Mouse (Mus musculus) thymus, postnatal 4 days (tissue): ENCODE measurements around the gene Pskh1.

ENCODE experiments used
- DNase-seq: peaks from one replicate; pipeline ENCODE4 v3.0.0; 2021

Gene Pskh1

GRCm38 (mm10) chr8:105900180-105900940, at the start of gene Pskh1:
Pskh1 (plus strand) TSS chr8:105900441.
- peak; percentile 95 for DNase-seq

- no peak for DNase-seq
These were observed 49.6 kb upstream of the Pskh1 start for GRCm38 (mm10) chr8:105850611-105851010.

- DNase-seq: peak; percentile 93
These were observed 48.5 kb upstream of the Pskh1 start for GRCm38 (mm10) chr8:105851651-105852143.

- no peak for DNase-seq
These were observed 48.0 kb upstream of the Pskh1 start for GRCm38 (mm10) chr8:105852146-105852729.

GRCm38 (mm10) chr8:105853178-105853577, 47.1 kb upstream of the Pskh1 start, which contains the start of gene Cenpt:
Cenpt (minus strand) TSS chr8:105853278.
- DNase-seq: no peak

- DNase-seq: no peak
These were observed 45.9 kb upstream of the Pskh1 start for GRCm38 (mm10) chr8:105854303-105854702.

GRCm38 (mm10) chr8:105854715-105855216, 45.5 kb upstream of the Pskh1 start, which contains the start of gene Thap11:
Thap11 (plus strand) TSS chr8:105855132.
- peak; percentile 95 for DNase-seq

- peak; percentile 68 for DNase-seq
These were observed 44.7 kb upstream of the Pskh1 start for GRCm38 (mm10) chr8:105855248-105856167.

- DNase-seq: no peak
These were observed 43.9 kb upstream of the Pskh1 start for GRCm38 (mm10) chr8:105856168-105856835.

GRCm38 (mm10) chr8:105858495-105858894, 41.7 kb upstream of the Pskh1 start:
- DNase-seq: no peak

- no peak for DNase-seq
These were observed 40.9 kb upstream of the Pskh1 start for GRCm38 (mm10) chr8:105859314-105859713.

- peak; percentile 87 for DNase-seq
These were observed 39.9 kb upstream of the Pskh1 start, which contains the start of gene Nutf2 for GRCm38 (mm10) chr8:105860143-105860981. Nutf2 (plus strand) TSS chr8:105860580.

GRCm38 (mm10) chr8:105861951-105862350, 38.3 kb upstream of the Pskh1 start:
- peak; percentile 40 for DNase-seq

- DNase-seq: peak; percentile 39
These were observed 33.7 kb upstream of the Pskh1 start for GRCm38 (mm10) chr8:105866364-105867029.

- no peak for DNase-seq
These were observed 25.9 kb upstream of the Pskh1 start for GRCm38 (mm10) chr8:105874301-105874700.

GRCm38 (mm10) chr8:105880754-105881520, 19.3 kb upstream of the Pskh1 start, which contains the start of gene Edc4:
Edc4 (plus strand) TSS chr8:105880881.
- DNase-seq: peak; percentile 89

- no peak for DNase-seq
These were observed 10.3 kb upstream of the Pskh1 start for GRCm38 (mm10) chr8:105889756-105890465.

GRCm38 (mm10) chr8:105890870-105891269, 9.4 kb upstream of the Pskh1 start:
- no peak for DNase-seq

- peak; percentile 70 for DNase-seq
These were observed 7.8 kb upstream of the Pskh1 start for GRCm38 (mm10) chr8:105892432-105892831.
